Mouse (Mus musculus): ENCODE results near the gene Pafah1b3.
"Not testable (repeated sequence)": the region's sequence is repeated elsewhere in the genome, so short reads cannot be mapped to it uniquely, and the experiment has no call there.

Gene Pafah1b3

GRCm38 (mm10) chr7:25297454-25298325 is at the start of gene Pafah1b3:
Pafah1b3 (minus strand) TSS chr7:25297986.
- DNase-seq (ENCODE audit: low spot score in 2 of 2): peak; percentile 81 to 86

- DNase-seq (ENCODE audit: low spot score in 2 of 2): peak in 1 of 2 experiments; percentile 58
Measured at GRCm38 (mm10) chr7:25341000-25341784, 43.4 kb upstream of the Pafah1b3 start.

GRCm38 (mm10) chr7:25339329-25339728 is 41.5 kb upstream of the Pafah1b3 start:
- no peak for DNase-seq (ENCODE audit: low spot score in 2 of 2)

DNA sequence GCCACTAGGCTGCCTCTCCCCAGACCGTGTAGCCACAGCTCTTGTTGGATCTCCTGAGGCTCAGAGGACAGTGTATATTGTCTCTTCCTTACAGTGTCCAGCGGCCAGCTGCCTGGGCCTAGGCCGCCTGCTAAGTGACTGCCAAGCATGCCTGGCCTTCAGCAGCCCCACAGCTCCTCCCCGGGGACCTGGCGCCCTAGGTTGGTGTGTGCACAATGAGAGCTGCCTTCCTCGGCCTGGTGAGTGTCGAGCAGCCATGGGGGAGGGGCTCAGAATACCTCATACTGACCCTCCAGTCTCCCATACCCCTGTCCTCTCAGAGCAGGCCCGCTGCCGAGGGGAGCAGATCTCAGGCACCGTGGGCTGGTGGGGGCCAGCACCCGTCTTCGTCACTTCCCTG is 36.7 kb upstream of the Pafah1b3 start:
- DNase-seq (ENCODE audit: low spot score in 2 of 2): no peak

GRCm38 (mm10) chr7:25333596-25334307 is 36.0 kb upstream of the Pafah1b3 start:
- peak; percentile 49 to 61 for DNase-seq (ENCODE audit: low spot score in 2 of 2)

DNA sequence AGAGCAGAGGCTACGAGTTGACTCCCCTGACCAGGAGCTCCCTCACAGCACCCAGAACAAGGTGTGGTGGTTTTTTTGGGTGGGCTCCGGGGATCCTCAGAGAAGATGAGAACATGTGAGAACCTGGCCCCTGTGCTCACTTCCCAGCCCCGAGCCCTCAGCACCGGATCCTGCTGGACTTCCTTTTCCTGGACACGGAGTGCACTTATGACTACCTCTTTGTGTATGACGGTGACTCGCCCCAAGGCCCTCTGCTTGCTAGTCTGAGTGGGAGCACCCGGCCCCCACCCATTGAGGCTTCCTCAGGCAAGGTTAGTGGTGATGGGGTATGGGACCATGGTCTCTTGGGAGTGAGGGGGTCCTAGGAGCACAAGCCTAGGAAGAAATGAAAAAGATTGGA is 28.4 kb upstream of the Pafah1b3 start:
- no peak for DNase-seq (ENCODE audit: low spot score in 2 of 2)

GRCm38 (mm10) chr7:25325431-25325830 is 27.6 kb upstream of the Pafah1b3 start:
- not testable (repeated sequence) for DNase-seq (ENCODE audit: low spot score in 2 of 2)

DNA sequence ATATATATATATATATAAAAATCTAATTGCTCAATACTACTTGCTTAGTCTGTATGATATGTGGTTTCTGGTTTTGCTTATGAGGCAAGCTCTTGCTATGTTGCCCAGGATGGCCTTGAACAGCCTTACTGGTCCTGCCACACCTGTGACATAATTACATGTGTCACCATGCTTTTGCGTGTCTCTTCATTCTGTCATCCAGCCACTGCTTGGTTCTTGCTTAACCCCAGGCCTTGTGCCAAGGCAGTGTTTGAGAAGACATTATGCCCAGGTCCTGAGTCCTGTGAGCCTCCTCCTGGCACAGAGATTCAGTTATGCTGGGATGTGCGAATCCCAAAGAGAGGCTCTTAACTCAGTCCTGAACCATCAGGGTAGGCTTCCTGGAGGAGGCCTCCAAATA is 25.4 kb upstream of the Pafah1b3 start:
- DNase-seq (ENCODE audit: low spot score in 2 of 2): no peak

- no peak for DNase-seq (ENCODE audit: low spot score in 2 of 2)
Measured at GRCm38 (mm10) chr7:25322058-25322484, 24.3 kb upstream of the Pafah1b3 start.

GRCm38 (mm10) chr7:25317446-25317999 is 19.7 kb upstream of the Pafah1b3 start:
- no peak for DNase-seq (ENCODE audit: low spot score in 2 of 2)

GRCm38 (mm10) chr7:25316532-25317445 is 19.0 kb upstream of the Pafah1b3 start, which contains the start of gene Megf8:
Megf8 (plus strand) TSS chr7:25317164.
- DNase-seq (ENCODE audit: low spot score in 2 of 2): peak; percentile 93

GRCm38 (mm10) chr7:25315306-25316041 is 17.7 kb upstream of the Pafah1b3 start:
- peak in 1 of 2 experiments; percentile 42 for DNase-seq (ENCODE audit: low spot score in 2 of 2)

- DNase-seq (ENCODE audit: low spot score in 2 of 2): no peak
Measured at GRCm38 (mm10) chr7:25314606-25315305, 17.0 kb upstream of the Pafah1b3 start.

DNA sequence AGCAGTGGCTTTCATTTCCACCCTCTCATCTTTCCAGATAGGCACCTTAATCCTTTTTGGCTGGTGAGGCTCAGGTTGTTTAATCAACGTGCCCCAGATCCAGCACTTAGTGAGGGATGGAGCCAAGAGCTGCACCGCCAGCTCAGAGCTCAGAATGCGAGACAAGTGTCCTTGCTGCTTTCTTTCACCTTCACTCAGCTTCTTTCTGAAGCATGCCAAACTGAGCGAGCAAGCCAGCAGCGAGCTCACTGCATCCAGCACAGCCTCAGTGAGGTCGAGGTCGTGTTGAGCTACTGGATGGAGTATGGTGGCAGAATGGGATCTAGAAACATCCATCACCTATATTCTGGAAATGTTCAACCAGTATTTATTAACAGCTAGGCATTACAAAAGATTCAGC is 15.5 kb upstream of the Pafah1b3 start:
- no peak for DNase-seq (ENCODE audit: low spot score in 2 of 2)

DNA sequence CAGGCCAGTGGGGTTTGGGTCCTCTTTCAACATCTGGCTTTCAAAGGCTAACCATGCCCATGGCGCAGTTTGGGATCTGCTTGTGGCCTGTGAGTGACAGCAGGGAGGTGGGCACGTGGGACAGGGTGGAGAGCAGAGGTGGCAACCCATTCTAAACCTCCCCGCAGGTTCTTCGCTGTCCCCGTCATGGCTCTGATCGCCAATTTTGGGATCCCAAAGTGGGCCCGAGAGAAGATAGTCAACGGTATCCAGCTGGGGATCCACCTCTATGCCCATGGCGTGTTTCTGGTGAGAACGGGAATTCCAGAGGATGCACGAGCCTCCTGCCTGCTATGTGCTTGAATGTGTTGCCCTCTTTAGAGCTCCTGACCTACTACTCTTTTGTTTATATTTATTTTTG is 13.4 kb upstream of the Pafah1b3 start:
- DNase-seq (ENCODE audit: low spot score in 2 of 2): no peak

GRCm38 (mm10) chr7:25309425-25309824 is 11.6 kb upstream of the Pafah1b3 start:
- DNase-seq (ENCODE audit: low spot score in 2 of 2): no peak

GRCm38 (mm10) chr7:25308702-25309318 is 11.0 kb upstream of the Pafah1b3 start:
- DNase-seq (ENCODE audit: low spot score in 2 of 2): no peak

DNA sequence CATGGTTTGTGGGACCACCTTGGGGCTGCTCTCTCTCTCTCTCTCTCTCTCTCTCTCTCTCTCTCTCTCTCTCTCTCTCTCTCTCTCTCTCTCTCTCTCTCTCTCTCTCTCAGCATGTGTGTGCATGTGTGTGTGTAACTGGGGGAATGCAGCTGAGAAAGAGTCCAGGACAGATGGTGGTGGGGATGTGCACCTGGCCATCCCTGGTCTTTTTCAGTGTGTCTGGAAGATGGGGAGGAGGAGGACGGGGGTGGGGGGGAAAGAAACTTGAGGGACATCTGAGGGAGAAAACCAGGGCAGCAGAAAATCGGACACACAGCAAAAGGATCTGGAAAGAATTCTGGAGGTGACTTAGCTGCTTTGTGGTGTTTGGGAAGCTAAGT is 8.8 kb upstream of the Pafah1b3 start:
- no peak for DNase-seq (ENCODE audit: low spot score in 2 of 2)
